Mouse (Mus musculus): ENCODE data around the gene Cdc42ep2. TPM values are rescaled to one million over a fixed set of nuclear protein-coding genes. Genes with fewer than 3 reads are reported as not detected.
"Not testable (repeated sequence)": the region's sequence is repeated elsewhere in the genome, so short reads cannot be mapped to it uniquely, and the experiment has no call there.

The Cdc42ep2 gene
- polyA plus RNA-seq, 1 experiment from 2014 or later: 20.3 TPM

DNA sequence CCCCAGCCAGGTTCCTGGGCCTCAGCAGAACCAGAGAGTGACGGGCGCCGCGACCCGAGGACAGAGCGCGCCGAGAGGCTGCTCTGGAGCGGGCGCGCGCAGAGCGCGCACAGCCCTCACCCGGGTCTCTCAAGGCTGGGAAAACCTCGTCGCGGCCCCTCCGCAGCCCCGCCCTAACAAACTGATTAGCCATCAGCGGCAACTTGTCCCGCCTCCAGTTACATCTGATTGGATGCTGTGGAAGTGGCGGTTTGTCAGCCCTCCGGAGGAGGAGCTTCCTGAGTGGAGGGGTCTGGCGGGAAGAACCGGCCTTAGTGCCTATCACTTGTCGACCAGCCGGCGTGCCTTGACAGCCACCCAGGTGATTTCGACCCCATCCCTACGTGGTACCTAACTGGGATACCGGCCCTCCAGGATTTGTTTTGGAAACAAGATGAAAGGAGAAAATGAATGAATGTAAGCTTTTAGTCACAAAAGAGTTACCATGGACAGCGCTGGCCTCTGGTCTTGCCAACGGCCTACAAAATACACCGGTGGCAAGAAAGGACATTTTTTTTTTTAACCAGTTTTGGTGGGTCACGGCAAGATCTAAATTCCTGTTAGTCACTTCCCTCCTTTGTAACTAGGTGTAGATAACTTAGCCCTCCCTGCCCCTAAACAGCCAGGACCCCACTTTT lies 30.5 kb downstream of the Cdc42ep2 start, which contains the start of gene Tigd3:
TSS of gene Tigd3 (minus strand) at position 148 of the 677 bp plus-strand sequence.
- WGBS: 3% methylated on average over 36 of the region's 36 CpGs
- peaks cover 34% of the 10 kb centered on the region for H3K36me3 ChIP-seq
- H3K9ac ChIP-seq: peak within 1 kb of the TSS; percentile 81
- peak within 1 kb of the TSS; percentile 82 for H3K27ac ChIP-seq (replicated peaks)
- no peaks in the 10 kb centered on the region for H3K27me3 ChIP-seq
- no peaks in the 10 kb centered on the region for H3K9me3 ChIP-seq
- H3K4me1 ChIP-seq (replicated peaks): peaks cover 21% of the 10 kb centered on the region
- H3K4me2 ChIP-seq: peak within 1 kb of the TSS; percentile 72
- peak; percentile 98 for ATAC-seq (ENCODE audit: low FRiP score, low read depth)
- peak within 1 kb of the TSS; percentile 62 for H3K4me3 ChIP-seq

DNA sequence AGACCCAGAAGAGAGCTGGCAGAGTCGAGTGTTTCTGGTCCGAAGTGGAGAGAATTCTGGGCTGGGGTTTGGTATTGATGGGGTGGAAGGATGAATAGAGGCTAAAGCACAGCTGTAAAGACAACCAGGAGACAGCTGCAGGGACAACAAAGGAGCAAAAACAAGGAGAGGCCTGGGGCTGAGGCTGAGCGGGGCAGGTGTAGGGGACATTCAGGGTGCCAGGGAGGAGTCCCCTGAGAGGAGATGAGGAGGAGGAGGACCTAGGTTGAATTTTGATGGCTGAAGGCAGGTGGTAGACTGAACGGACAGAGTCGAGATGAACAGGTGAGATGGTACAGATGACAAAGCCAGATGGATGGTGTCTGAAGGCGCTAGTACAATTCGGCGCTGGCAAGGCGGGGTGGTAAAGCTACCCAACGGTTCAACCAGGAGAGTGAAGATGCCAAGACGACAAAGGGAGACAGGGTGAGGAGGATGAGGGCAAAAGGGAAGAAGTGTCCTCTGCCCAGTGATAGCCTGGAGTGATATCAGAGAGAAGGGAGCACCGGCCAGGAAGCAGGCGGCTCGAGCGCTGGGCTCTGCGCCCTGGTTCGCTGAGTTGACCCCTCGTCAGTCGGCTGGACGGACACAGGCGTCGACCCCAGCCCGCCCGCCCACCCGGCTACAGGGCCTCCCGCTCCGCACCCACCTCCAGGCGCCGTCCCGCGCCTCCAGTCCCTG lies 31.2 kb downstream of the Cdc42ep2 start:
- WGBS: 4% methylated on average over 30 of the region's 31 CpGs
- Histone ChIP-seq H3K4me1 (replicated peaks) (peaks cover 21% of the 10 kb centered on the region), H3K9me3 (no peaks in the 10 kb centered on the region), H3K36me3 (peaks cover 29% of the 10 kb centered on the region), H3K27me3 (no peaks in the 10 kb centered on the region), H3K27ac (replicated peaks) (peak overlapping the region; percentile 82), H3K4me2 (peak overlapping the region; percentile 72), H3K4me3 (peak overlapping the region; percentile 62), H3K9ac (peak overlapping the region; percentile 81)
- ATAC-seq (ENCODE audit: low FRiP score, low read depth): no peak; the same call in 1 of the 2 replicates

DNA sequence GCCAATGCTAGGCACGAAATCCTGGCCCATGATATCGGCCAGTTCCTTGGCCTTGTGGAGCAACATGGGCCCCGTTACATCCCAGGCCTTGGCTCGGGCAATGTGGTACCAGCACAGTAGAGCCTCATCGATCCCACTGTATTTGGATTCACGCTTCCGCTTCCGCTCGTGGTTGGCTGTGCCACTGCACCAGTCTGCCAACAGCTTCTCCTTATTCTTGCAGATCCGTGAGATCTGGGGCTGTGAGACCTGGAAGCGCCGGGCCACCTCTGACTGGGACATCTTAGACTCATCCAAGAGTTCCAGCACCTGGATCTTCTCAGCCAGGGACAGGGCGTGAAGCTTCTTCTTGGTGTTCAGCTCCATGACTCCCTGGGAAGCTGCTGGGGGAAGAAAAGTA lies 31.9 kb downstream of the Cdc42ep2 start:
- no peaks in the 10 kb centered on the region for H3K27me3 ChIP-seq
- peaks cover 25% of the 10 kb centered on the region for H3K36me3 ChIP-seq
- H3K4me2 ChIP-seq: peak overlapping the region; percentile 72
- no peaks in the 10 kb centered on the region for H3K9me3 ChIP-seq
- H3K4me3 ChIP-seq: peak overlapping the region; percentile 62
- no peak for ATAC-seq (ENCODE audit: low FRiP score, low read depth)
- H3K27ac ChIP-seq (replicated peaks): no peak overlapping the region
- peaks cover 21% of the 10 kb centered on the region for H3K4me1 ChIP-seq (replicated peaks)
- peak overlapping the region; percentile 81; the same call in 1 of the 2 replicates for H3K9ac ChIP-seq
- 89% methylated on average over 13 of the region's 13 CpGs for WGBS

DNA sequence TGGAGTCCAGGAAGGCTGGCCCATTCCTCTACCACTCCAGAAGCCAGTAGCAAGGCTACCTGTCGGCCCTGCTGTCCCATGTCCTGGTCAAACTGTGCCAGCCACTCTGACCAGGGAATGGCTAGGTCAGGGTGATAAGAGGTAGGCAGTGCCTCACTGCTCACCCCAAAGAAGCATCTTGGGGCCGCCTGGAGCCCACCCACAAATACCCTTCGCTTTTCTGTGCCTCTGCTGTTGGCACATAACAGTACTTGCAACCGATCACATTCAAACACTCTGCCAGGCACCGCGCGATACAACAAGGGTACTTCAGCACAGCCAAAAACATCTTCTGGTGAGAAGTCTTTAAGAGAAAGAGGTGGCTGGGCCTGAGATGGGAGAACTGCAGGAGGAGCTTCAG lies 32.4 kb downstream of the Cdc42ep2 start:
- Histone ChIP-seq H3K27me3 (no peaks in the 10 kb centered on the region), H3K4me3 (no peak overlapping the region), H3K27ac (replicated peaks) (no peak overlapping the region), H3K36me3 (peaks cover 22% of the 10 kb centered on the region), H3K4me2 (peak overlapping the region; percentile 72; the same call in 1 of the 2 replicates), H3K4me1 (replicated peaks) (peaks cover 21% of the 10 kb centered on the region), H3K9ac (no peak overlapping the region), H3K9me3 (no peaks in the 10 kb centered on the region)
- 96% methylated on average over 7 of the region's 7 CpGs for WGBS
- no peak for ATAC-seq (ENCODE audit: low FRiP score, low read depth)

DNA sequence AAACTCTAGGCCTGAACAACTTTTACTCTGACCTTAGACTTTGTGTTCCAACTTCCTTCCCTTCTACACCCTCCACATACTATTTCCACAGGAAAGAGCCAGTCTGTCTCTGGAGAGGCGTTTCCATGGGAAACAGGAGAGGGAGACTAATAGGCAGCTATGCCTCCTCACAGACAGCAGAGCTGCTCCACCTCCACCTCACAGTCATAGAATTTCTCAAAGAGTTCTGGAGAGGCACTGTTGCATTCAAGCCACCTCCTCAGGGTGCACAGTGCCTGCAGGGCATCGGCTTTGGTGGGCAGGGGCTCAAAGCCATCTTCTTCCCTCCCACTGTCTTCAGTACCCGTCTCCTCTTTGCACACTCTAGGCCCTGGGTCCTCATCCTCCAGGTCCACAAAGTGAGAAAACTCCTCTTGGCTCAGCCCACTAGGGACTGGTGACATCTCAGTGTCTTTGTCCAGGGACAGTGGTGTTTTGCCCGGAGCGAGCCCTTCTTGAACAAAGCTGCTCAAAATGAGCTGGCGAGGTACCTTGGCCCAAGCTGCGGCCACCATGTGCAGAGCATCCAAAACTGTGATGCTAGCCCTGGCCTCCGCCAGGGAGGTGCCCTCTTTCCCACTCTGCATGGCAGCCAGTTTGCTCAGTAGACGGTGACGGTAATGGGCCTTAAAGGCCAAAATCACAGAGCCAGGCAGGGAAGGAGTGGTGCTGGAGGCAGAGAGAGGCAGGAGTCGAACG lies 32.9 kb downstream of the Cdc42ep2 start:
- ATAC-seq (ENCODE audit: low FRiP score, low read depth): no peak
- Histone ChIP-seq H3K27ac (replicated peaks) (no peak overlapping the region), H3K27me3 (no peaks in the 10 kb centered on the region), H3K9ac (no peak overlapping the region), H3K4me1 (replicated peaks) (peaks cover 21% of the 10 kb centered on the region), H3K4me3 (no peak overlapping the region), H3K36me3 (peaks cover 18% of the 10 kb centered on the region), H3K4me2 (0 out of 2 replicates have a peak overlapping the region, but pooled peaks have one; percentile 72), H3K9me3 (no peaks in the 10 kb centered on the region)
- 95% methylated on average over 12 of the region's 12 CpGs for WGBS

DNA sequence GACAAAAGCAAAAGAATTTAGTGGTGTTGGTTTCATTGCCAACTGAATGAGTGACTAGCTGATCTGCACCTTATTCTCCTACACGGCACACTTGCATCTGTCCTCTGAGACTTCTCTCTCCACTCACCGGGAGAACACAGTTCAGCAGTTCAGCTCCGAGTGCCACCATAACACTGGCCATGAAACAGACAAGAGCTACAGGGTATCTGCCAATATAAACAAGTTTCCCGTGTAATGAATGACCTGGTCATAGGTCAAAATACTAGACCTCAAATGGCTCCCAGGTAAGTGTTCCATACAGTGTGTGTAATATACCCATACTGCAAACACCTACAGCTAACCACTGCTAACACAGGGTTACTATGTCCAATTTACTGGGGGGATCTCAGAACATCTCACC lies 35.4 kb downstream of the Cdc42ep2 start:
- Histone ChIP-seq H3K36me3 (peaks cover 9% of the 10 kb centered on the region; the same call in 1 of the 2 replicates), H3K4me2 (no peak overlapping the region), H3K4me1 (replicated peaks) (peaks cover 21% of the 10 kb centered on the region), H3K27me3 (no peaks in the 10 kb centered on the region), H3K9me3 (no peaks in the 10 kb centered on the region), H3K9ac (no peak overlapping the region), H3K27ac (replicated peaks) (no peak overlapping the region), H3K4me3 (no peak overlapping the region)
- ATAC-seq (ENCODE audit: low FRiP score, low read depth): no peak
- 63% methylated on average over 4 of the region's 4 CpGs for WGBS

DNA sequence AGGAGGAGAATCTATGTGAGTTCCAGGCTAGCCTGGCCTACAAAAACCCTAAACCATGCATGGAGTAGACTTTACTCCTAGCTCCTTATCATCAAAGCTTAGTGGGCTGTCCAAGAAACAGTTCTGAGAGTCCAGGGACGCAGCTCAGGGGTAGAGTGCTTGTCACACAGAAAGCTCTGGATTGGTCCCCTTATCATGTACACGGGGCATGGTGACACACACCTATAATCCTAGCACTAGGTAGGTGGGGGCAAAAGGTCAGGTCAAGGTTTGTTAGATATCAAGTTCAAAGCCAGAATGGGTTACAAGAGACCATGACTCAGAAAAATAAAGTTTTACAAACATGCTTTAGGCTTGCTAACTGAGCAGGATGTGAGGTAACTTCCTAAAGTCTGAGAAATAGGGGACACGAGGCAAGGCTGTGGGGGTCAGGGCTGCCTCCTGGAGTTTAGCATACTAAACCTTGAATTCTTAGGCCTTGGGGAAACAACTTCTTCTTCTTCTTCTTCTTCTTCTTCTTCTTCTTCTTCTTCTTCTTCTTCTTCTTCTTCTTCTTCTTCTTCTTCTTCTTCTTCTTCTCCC lies 37.3 kb downstream of the Cdc42ep2 start:
- H3K9me3 ChIP-seq: no peaks in the 10 kb centered on the region
- 89% methylated on average over 3 of the region's 3 CpGs for WGBS
- H3K36me3 ChIP-seq: peaks cover 8% of the 10 kb centered on the region; the same call in 1 of the 2 replicates
- no peak overlapping the region for H3K4me3 ChIP-seq
- H3K4me1 ChIP-seq (replicated peaks): peaks cover 10% of the 10 kb centered on the region
- H3K27ac ChIP-seq (replicated peaks): no peak overlapping the region
- H3K27me3 ChIP-seq: no peaks in the 10 kb centered on the region
- no peak overlapping the region for H3K4me2 ChIP-seq
- no peak overlapping the region for H3K9ac ChIP-seq
- no peak for ATAC-seq (ENCODE audit: low FRiP score, low read depth)

DNA sequence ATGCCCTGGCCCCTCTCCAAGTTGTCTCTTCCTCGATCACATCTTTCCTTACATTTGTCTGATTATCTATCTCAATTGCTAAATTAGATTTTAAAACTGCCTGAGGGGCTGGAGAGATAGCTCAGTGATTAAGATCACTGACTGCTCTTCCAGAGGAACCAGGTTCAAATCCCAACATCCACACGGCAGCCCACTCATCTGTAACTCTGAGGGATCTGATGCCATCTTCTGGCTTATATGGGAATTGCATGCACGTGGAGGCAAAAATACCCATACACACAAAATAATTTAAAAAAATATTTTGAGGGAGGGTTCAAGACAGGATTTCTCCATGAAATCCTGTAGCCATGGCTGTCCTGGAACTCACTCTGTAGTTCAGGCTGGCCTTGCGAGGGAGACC lies 38.8 kb downstream of the Cdc42ep2 start:
- no peak overlapping the region for H3K9ac ChIP-seq
- H3K9me3 ChIP-seq: no peaks in the 10 kb centered on the region
- H3K4me1 ChIP-seq (replicated peaks): no peaks in the 10 kb centered on the region
- no peaks in the 10 kb centered on the region for H3K27me3 ChIP-seq
- WGBS: 61% methylated on average over 4 of the region's 4 CpGs
- no peaks in the 10 kb centered on the region for H3K36me3 ChIP-seq
- H3K27ac ChIP-seq (replicated peaks): no peak overlapping the region
- H3K4me2 ChIP-seq: no peak overlapping the region
- H3K4me3 ChIP-seq: no peak overlapping the region
- ATAC-seq (ENCODE audit: low FRiP score, low read depth): no peak

DNA sequence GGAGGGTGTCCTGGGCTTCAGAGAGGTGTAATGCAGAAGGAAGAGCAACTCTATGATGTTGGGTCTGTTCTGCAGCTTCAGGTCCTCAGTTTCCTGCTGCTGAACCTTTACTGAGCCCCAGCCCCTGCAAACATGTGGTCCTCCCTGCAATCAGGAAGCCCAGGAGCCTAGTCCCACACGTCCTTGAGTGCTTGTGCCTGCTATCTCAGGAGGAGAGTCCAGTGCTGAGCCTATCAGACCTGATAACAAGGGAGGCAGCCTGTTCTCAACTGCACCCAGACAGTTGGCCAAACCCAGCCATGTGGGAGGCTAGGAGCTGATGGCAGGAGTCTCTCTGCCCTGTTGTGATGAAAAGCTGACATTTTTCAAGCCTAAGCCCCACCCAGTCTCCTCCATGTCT lies 40.7 kb downstream of the Cdc42ep2 start:
- H3K27me3 ChIP-seq: no peaks in the 10 kb centered on the region
- WGBS: 76% methylated on average over 1 of the region's 1 CpGs

DNA sequence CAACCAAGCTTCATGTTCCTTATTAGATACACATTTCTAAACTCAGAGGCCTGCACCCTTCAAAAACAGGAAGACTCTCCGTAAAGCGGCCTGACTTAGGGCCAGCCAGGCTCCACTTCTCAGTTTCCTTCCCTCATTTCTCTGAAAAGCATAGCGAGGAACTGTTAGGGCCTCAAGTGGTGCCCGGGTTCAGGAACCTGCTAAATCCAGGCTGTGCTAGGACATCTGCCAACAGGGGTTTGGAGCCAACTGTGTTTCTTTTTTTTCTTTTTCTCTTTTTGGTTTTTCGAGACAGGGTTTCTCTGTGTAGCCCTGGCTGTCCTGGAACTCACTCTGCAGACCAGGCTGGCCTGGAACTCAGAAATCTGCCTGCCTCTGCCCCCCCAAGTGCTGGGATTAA lies 42.5 kb downstream of the Cdc42ep2 start:
- not testable (repeated sequence) for ATAC-seq (ENCODE audit: low FRiP score, low read depth); H3K9ac ChIP-seq; H3K27me3 ChIP-seq; H3K4me2 ChIP-seq; H3K4me3 ChIP-seq; H3K27ac ChIP-seq (replicated peaks); H3K4me1 ChIP-seq (replicated peaks); H3K9me3 ChIP-seq; H3K36me3 ChIP-seq
- 81% methylated on average over 5 of the region's 5 CpGs for whole genome bisulfite sequencing

More for the DNA sequence above, 40.7 kb downstream of the Cdc42ep2 start:
- Histone ChIP-seq H3K9ac (no peak overlapping the region), H3K4me3 (no peak overlapping the region), H3K36me3 (no peaks in the 10 kb centered on the region), H3K27ac (replicated peaks) (no peak overlapping the region), H3K4me2 (no peak overlapping the region), H3K9me3 (no peaks in the 10 kb centered on the region), H3K4me1 (replicated peaks) (no peaks in the 10 kb centered on the region)
- no peak for ATAC-seq (ENCODE audit: low FRiP score, low read depth)

DNA sequence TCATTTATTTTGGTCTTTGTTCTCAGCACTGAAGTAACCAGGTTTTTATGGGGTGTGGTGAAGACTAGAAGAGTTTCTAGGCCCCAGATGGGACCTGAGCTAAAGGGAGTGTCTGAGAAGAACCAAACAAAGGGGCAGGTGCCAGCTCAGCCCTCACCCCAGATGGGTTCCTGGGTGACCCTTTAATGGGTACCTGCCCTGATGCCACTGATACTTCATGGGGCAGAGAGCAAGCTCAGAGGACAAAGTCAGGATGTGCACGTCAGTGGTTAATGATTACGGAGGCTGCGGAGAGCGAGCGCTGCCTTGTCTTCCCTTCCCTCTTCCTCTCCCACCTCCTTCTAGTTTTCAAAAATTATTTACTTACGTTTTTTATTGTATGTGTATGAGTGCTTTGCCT lies 43.5 kb downstream of the Cdc42ep2 start:
- Histone ChIP-seq H3K36me3 (no peaks in the 10 kb centered on the region), H3K9ac (no peak overlapping the region), H3K27me3 (no peaks in the 10 kb centered on the region), H3K4me3 (no peak overlapping the region), H3K27ac (replicated peaks) (no peak overlapping the region), H3K4me2 (no peak overlapping the region), H3K9me3 (no peaks in the 10 kb centered on the region), H3K4me1 (replicated peaks) (no peaks in the 10 kb centered on the region)
- WGBS: 89% methylated on average over 6 of the region's 6 CpGs
- no peak for ATAC-seq (ENCODE audit: low FRiP score, low read depth)
